In genomic region chr17:30135890-30136289, GRCm38 (mm10) we compare ENCODE assay signal across 20 mouse cellular contexts.
A peak's percentile ranks its signal among the peaks of the same experiment; 100 is the strongest.
DNase-seq lines count a peak whose midpoint lies in the region; ATAC-seq and TF ChIP-seq lines count a peak whose summit lies in the region.
"Had no signal": no experiment of that assay in that cellular context is flagged by ENCODE, and none has a peak within 500 bp of the region (broad histone marks: within the 10 kb centered on the region; RNA-seq: fewer than 3 reads in every experiment).

No protein-coding gene starts in this region.

- no peak for TF ChIP-seq POLR2A in liver, adult 2 months (IDR thresholded peaks at IDR 0.05; ENCODE audit: extremely low read depth, insufficient read depth, low read length)

- H3K4me2 ChIP-seq in intestine, embryonic 14.5 days (ENCODE audit: low read length): peak overlapping the region; percentile 1
- H3K4me2 ChIP-seq in liver, postnatal 0 days (ENCODE audit: low read depth, low read length): peak overlapping the region; percentile 29
- H3K4me2 ChIP-seq: embryonic facial prominence, embryonic 15.5 days; forebrain, embryonic 15.5 days; heart, embryonic 13.5 days had no signal

- 26% methylated on average over 6 of the region's 6 CpGs for WGBS in liver, adult 2 months
- 63% methylated on average over 6 of the region's 6 CpGs for WGBS in intestine, embryonic 14.5 days
- WGBS in liver, postnatal 0 days (ENCODE audit: insufficient replicate concordance): 68% methylated on average over 6 of the region's 6 CpGs

- H3K9ac ChIP-seq in liver, adult 2 months (ENCODE audit: low read depth, low read length): peak overlapping the region; percentile 72
- H3K9ac ChIP-seq in intestine, embryonic 14.5 days (ENCODE audit: low read length): no peak overlapping the region
- no peak overlapping the region for H3K9ac ChIP-seq in liver, postnatal 0 days (replicated peaks)
- H3K9ac ChIP-seq: embryonic facial prominence, embryonic 15.5 days; forebrain, embryonic 15.5 days; heart, embryonic 13.5 days had no signal

- no peaks in the 10 kb centered on the region for H3K36me3 ChIP-seq in liver, adult 2 months (ENCODE audit: control insufficient read depth, insufficient read depth, low read length)
- peaks cover 10% of the 10 kb centered on the region for H3K36me3 ChIP-seq in intestine, embryonic 14.5 days (ENCODE audit: control insufficient read depth, insufficient read depth, low read length)
- H3K36me3 ChIP-seq in liver, postnatal 0 days (replicated peaks; ENCODE audit: insufficient read depth, low read length): peaks cover 7% of the 10 kb centered on the region; the same call in 1 of the 2 replicates
- H3K36me3 ChIP-seq: forebrain, embryonic 15.5 days had no signal

- no peak for TF ChIP-seq EP300 in liver, postnatal 0 days (IDR thresholded peaks at IDR 0.05; ENCODE audit: low read depth)

- no peak for ATAC-seq in intestine, embryonic 14.5 days (replicated peaks; ENCODE audit: low FRiP score, low TSS enrichment, low read depth)
- no peak for ATAC-seq in liver, postnatal 0 days
- ATAC-seq: CD4-positive, CD25-positive, alpha-beta regulatory T cell, adult 4 months; forebrain, embryonic 15.5 days had no signal

- no peaks in the 10 kb centered on the region for H3K9me3 ChIP-seq in intestine, embryonic 14.5 days (ENCODE audit: control insufficient read depth, low read length)
- no peaks in the 10 kb centered on the region for H3K9me3 ChIP-seq in liver, postnatal 0 days (ENCODE audit: low read length)
- H3K9me3 ChIP-seq: embryonic facial prominence, embryonic 15.5 days; forebrain, embryonic 15.5 days; G1E; heart, embryonic 13.5 days had no signal

- peaks cover 38% of the 10 kb centered on the region for H3K4me1 ChIP-seq in liver, adult 2 months (ENCODE audit: control insufficient read depth, insufficient read depth, low read length)
- H3K4me1 ChIP-seq in intestine, embryonic 14.5 days (replicated peaks; ENCODE audit: control insufficient read depth, insufficient read depth, low read length): peaks cover 23% of the 10 kb centered on the region
- peaks cover 14% of the 10 kb centered on the region for H3K4me1 ChIP-seq in liver, postnatal 0 days (ENCODE audit: insufficient read depth)

- TF ChIP-seq CTCF in gastrocnemius, adult 2 months (IDR thresholded peaks at IDR 0.05): no peak
- no peak for TF ChIP-seq CTCF in liver, adult 2 months (IDR thresholded peaks at IDR 0.05; ENCODE audit: low read depth, low read length)
- no peak for TF ChIP-seq CTCF in liver, postnatal 0 days (IDR thresholded peaks at IDR 0.05; ENCODE audit: low read depth)

- DNase-seq in gastrocnemius, adult 2 months: no peak
- no peak for DNase-seq in gastrocnemius, adult 8-10 months (ENCODE audit: low spot score in 2 of 2)
- DNase-seq in liver, adult 2 months (ENCODE audit: extremely low read depth, low read depth, low spot score): peak; percentile 94
- no peak for DNase-seq in liver
- no peak for DNase-seq in intestine, embryonic 14.5 days (ENCODE audit: low spot score)
- DNase-seq in liver, postnatal 0 days: no peak
- DNase-seq in left cerebral cortex, postnatal 36 days (ENCODE audit: low spot score in 2 of 2): no peak
- DNase-seq: adrenal gland, adult 8-10 months; adrenal gland, postnatal 36 days; B cell, adult 2 months; cerebellum, adult 8-10 months; cerebellum, postnatal 14 days; embryo, embryonic 11 days; gastrocnemius, postnatal 14 days; heart, postnatal 36 days had no signal

- intact Hi-C loops in gastrocnemius, adult 2 months (cut with DNase I): no loop called here
- intact Hi-C loops in left cerebral cortex, postnatal 36 days (cut with DNase I): no loop called here

- 0 out of 2 replicates have a peak overlapping the region, but pooled peaks have one; percentile 24 for H3K27ac ChIP-seq in gastrocnemius, adult 2 months
- H3K27ac ChIP-seq in liver, adult 2 months (replicated peaks; ENCODE audit: insufficient read depth, low read depth, low read length): peak overlapping the region; percentile 92
- H3K27ac ChIP-seq in intestine, embryonic 14.5 days (ENCODE audit: low read depth): peak overlapping the region; percentile 43
- peak overlapping the region; percentile 80 for H3K27ac ChIP-seq in liver, postnatal 0 days (ENCODE audit: low read depth)
- H3K27ac ChIP-seq: embryonic facial prominence, embryonic 15.5 days; forebrain, embryonic 15.5 days; heart, embryonic 13.5 days had no signal

- no peak overlapping the region for H3K4me3 ChIP-seq in gastrocnemius, adult 2 months
- peak overlapping the region; percentile 36 for H3K4me3 ChIP-seq in liver, adult 2 months (ENCODE audit: insufficient read depth, low read depth, low read length)
- H3K4me3 ChIP-seq in intestine, embryonic 14.5 days (ENCODE audit: low read depth, low read length): no peak overlapping the region
- H3K4me3 ChIP-seq in liver, postnatal 0 days (ENCODE audit: low read depth, low read length): no peak overlapping the region
- H3K4me3 ChIP-seq: embryonic facial prominence, embryonic 15.5 days; forebrain, embryonic 15.5 days; heart, embryonic 13.5 days had no signal

- H3K79me2 ChIP-seq in liver, adult 2 months (ENCODE audit: control insufficient read depth, insufficient read depth, low read length): peaks cover 14% of the 10 kb centered on the region; the same call in 1 of the 2 replicates

- no peaks in the 10 kb centered on the region for H3K27me3 ChIP-seq in liver, adult 2 months (ENCODE audit: control insufficient read depth, insufficient read depth, low read length)
- H3K27me3 ChIP-seq in intestine, embryonic 14.5 days (replicated peaks; ENCODE audit: control insufficient read depth, insufficient read depth, low read length): no peaks in the 10 kb centered on the region
- H3K27me3 ChIP-seq in liver, postnatal 0 days (ENCODE audit: insufficient read depth, low read length): no peaks in the 10 kb centered on the region
- H3K27me3 ChIP-seq: embryonic facial prominence, embryonic 15.5 days; forebrain, embryonic 15.5 days; heart, embryonic 13.5 days had no signal

Comparison
In these comparisons a context has a peak if more than half of its experiments do, and no peak if none do; other contexts are left out.
1. H3K27ac ChIP-seq: peak in every context shown above with its lines; median percentile 92 in liver, adult 2 months; 80 in liver, postnatal 0 days; 43 in intestine, embryonic 14.5 days; 24 in gastrocnemius, adult 2 months.